In the genomic region with DNA sequence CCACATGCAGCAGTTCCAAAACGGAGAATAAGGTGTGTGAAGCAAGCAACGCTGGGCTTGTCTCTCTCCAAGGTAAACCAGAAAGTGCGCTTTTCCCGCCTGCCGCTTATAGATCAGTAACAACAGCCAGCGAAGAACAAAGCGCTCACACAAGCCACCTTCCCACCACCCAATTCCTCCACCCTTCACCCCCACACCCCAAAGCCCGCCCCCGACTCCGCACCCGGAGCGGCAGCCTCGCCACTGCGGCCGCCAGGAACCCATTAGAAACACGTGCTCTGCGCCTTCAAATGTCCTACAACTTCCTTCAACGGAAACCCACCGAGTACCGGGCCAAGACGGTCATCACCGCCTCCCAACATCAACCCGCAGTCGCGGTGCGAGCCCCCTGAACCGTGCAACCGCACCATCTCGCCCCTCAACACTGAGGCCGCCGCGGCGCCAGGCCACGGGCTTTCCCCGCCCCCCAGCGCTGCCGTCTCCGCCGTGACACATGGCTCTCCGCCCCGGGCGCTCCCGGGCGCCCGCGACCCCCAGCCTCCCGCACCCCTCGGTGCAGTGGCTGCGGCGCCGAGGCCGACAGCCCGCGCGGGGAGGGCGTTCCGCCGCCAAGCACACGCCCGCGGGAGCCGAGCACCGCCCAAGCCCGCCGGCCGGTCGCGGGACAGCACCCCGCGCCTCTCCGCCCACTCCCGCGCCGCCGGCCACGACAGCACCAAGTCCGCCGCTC, we compare ENCODE assay signal across 8 mouse cellular contexts. TPM values are rescaled to one million over a fixed set of nuclear protein-coding genes. Genes with fewer than 3 reads are reported as not detected.
DNase-seq lines count a peak whose midpoint lies in the region; ATAC-seq and TF ChIP-seq lines count a peak whose summit lies in the region.

No protein-coding gene starts in this region.

- no peak for TF ChIP-seq POLR2A in cerebellum, adult 2 months (IDR thresholded peaks at IDR 0.05; ENCODE audit: borderline replicate concordance, insufficient read depth, low read length)

- no peaks in the 10 kb centered on the region for H3K4me1 ChIP-seq in cerebellum, adult 2 months (ENCODE audit: control insufficient read depth, insufficient read depth, low read length)
- peaks cover 25% of the 10 kb centered on the region for H3K4me1 ChIP-seq in hindbrain, embryonic 10.5 days (replicated peaks)
- H3K4me1 ChIP-seq in lung, embryonic 16.5 days (replicated peaks; ENCODE audit: control insufficient read depth, insufficient read depth, low read length): peaks cover 14% of the 10 kb centered on the region

- H3K9ac ChIP-seq in lung, embryonic 16.5 days (ENCODE audit: low read length): peak overlapping the region; percentile 89

- H3K4me2 ChIP-seq in lung, embryonic 16.5 days (ENCODE audit: low read depth, low read length): peak overlapping the region; percentile 63

- no peak for TF ChIP-seq CTCF in cerebellum, adult 2 months (IDR thresholded peaks at IDR 0.05; ENCODE audit: borderline replicate concordance, insufficient read depth, low read depth, low read length)

- peak overlapping the region; percentile 89 for H3K4me3 ChIP-seq in cerebellum, adult 2 months (replicated peaks; ENCODE audit: insufficient read depth, low read depth, low read length)
- peak overlapping the region; percentile 100 for H3K4me3 ChIP-seq in hindbrain, embryonic 10.5 days
- H3K4me3 ChIP-seq in lung, embryonic 16.5 days (ENCODE audit: low read length): peak overlapping the region; percentile 95

- peak overlapping the region; percentile 60 for H3K27ac ChIP-seq in cerebellum, adult 2 months (ENCODE audit: insufficient read depth, low read length)
- H3K27ac ChIP-seq in hindbrain, embryonic 10.5 days: peak overlapping the region; percentile 99
- peak overlapping the region; percentile 88 for H3K27ac ChIP-seq in lung, embryonic 16.5 days (ENCODE audit: low read length)

- WGBS in cerebellum, adult 2 months: under 1% methylated on average over 71 of the region's 78 CpGs
- WGBS in hindbrain, embryonic 10.5 days: under 1% methylated on average over 74 of the region's 78 CpGs
- WGBS in lung, embryonic 16.5 days: 0% methylated on average over 61 of the region's 78 CpGs

- peak; percentile 40 for DNase-seq in NIH3T3 (ENCODE audit: low read depth)
- peak; percentile 43 to 62 for DNase-seq in cerebellum, adult 2 months
- peak; percentile 7 for DNase-seq in forelimb bud, embryonic 11.5 days (ENCODE audit: low read depth, low spot score)
- peak; percentile 53 for DNase-seq in hindbrain, embryonic 10.5 days (ENCODE audit: low spot score)
- DNase-seq in layer of hippocampus, adult 9-10 months (ENCODE audit: low spot score): peak; percentile 24
- peak; percentile 41 for DNase-seq in retina, postnatal 1 day
- DNase-seq in thymus, postnatal 36 days: peak; percentile 71 to 75

- H3K27me3 ChIP-seq in cerebellum, adult 2 months (ENCODE audit: control insufficient read depth, insufficient read depth, low read length): no peaks in the 10 kb centered on the region
- H3K27me3 ChIP-seq in hindbrain, embryonic 10.5 days (ENCODE audit: insufficient read depth, poor library complexity, severe bottlenecking): 0 out of 2 replicates have a peak, but pooled peaks cover 6% of the 10 kb centered on the region
- no peaks in the 10 kb centered on the region for H3K27me3 ChIP-seq in lung, embryonic 16.5 days (ENCODE audit: control insufficient read depth, insufficient read depth, low read depth, low read length)

- H3K36me3 ChIP-seq in hindbrain, embryonic 10.5 days: peaks cover 39% of the 10 kb centered on the region
- peaks cover 8% of the 10 kb centered on the region for H3K36me3 ChIP-seq in lung, embryonic 16.5 days (ENCODE audit: control insufficient read depth, insufficient read depth, low read length)

- H3K9me3 ChIP-seq in hindbrain, embryonic 10.5 days: no peaks in the 10 kb centered on the region
- no peaks in the 10 kb centered on the region for H3K9me3 ChIP-seq in lung, embryonic 16.5 days (ENCODE audit: control insufficient read depth, low read length)

- ATAC-seq in lung, embryonic 16.5 days (ENCODE audit: low read depth): peak; percentile 12

RNA-seq across cellular contexts. Expression of gene Syncrip, which starts 1.1 kb away (rescaled TPM):
- 27.3 and 30.1 TPM in 2 replicates for polyA plus RNA-seq in cerebellum, adult 2 months (2012; rRNA removed)
- polyA plus RNA-seq in hindbrain, embryonic 10.5 days (2016; fragmentation: Nextera tagmentation; extraction: Ambion mirVana): 79.9 and 108 TPM in 2 replicates
- 82.4 and 89.0 TPM in 2 replicates for polyA plus RNA-seq in lung, embryonic 16.5 days (2015; fragmentation: Nextera tagmentation; extraction: Ambion mirVana)

RNA-seq across cellular contexts. Expression of gene Gm20537, which starts 24.8 kb away (rescaled TPM):
- 0.36 and 0.49 TPM in 2 replicates for polyA plus RNA-seq in cerebellum, adult 2 months (2012; rRNA removed)
- polyA plus RNA-seq in hindbrain, embryonic 10.5 days (2016; fragmentation: Nextera tagmentation; extraction: Ambion mirVana): 0.84 TPM in 1 of 2 replicates, not detected in the other
- polyA plus RNA-seq in lung, embryonic 16.5 days (2015; fragmentation: Nextera tagmentation; extraction: Ambion mirVana): 0.94 and 1.2 TPM in 2 replicates

RNA-seq across cellular contexts. Expression of gene Snx14, which starts 42.5 kb away (rescaled TPM):
- polyA plus RNA-seq in cerebellum, adult 2 months (2012; rRNA removed): 50.4 and 52.6 TPM in 2 replicates
- 17.4 and 19.9 TPM in 2 replicates for polyA plus RNA-seq in hindbrain, embryonic 10.5 days (2016; fragmentation: Nextera tagmentation; extraction: Ambion mirVana)
- 28.8 and 30.1 TPM in 2 replicates for polyA plus RNA-seq in lung, embryonic 16.5 days (2015; fragmentation: Nextera tagmentation; extraction: Ambion mirVana)

Comparison
In these comparisons a context has a peak if more than half of its experiments do, and no peak if none do; other contexts are left out.
1. Peak in every context shown above with its lines: DNase-seq, ATAC-seq, H3K4me3 ChIP-seq and H3K27ac ChIP-seq.
2. DNase-seq: peak in every context shown above with its lines; median percentile 73 in thymus, postnatal 36 days; 53 in hindbrain, embryonic 10.5 days; 52 in cerebellum, adult 2 months; 41 in retina, postnatal 1 day; 40 in NIH3T3; 24 in layer of hippocampus, adult 9-10 months; 7 in forelimb bud, embryonic 11.5 days.